Mouse (Mus musculus) bone marrow macrophage, adult 2 months (primary cell): ENCODE measurements around the gene Abca3. TPM values are rescaled to one million over a fixed set of nuclear protein-coding genes. Genes with fewer than 3 reads are reported as not detected.
A peak's percentile ranks its signal among the peaks of the same experiment; 100 is the strongest.

ENCODE experiments used
- H3K27ac ChIP-seq: 2 replicates; pipeline ENCODE4 v1.5.1; 2012; ENCODE audit warnings: low read depth, low read length; ENCODE audit not compliant: insufficient read depth
- H3K4me1 ChIP-seq: 2 replicates; pipeline ENCODE4 v1.6.1; 2012; ENCODE audit warnings: low read length; ENCODE audit not compliant: control insufficient read depth, insufficient read depth
- H3K4me3 ChIP-seq: 2 replicates; pipeline ENCODE4 v1.5.1; 2012; ENCODE audit warnings: mild to moderate bottlenecking, low read length, moderate library complexity; ENCODE audit not compliant: insufficient read depth
- CTCF ChIP-seq: IDR thresholded peaks from 2 replicates; pipeline ENCODE4 v1.5.1; 2012; ENCODE audit warnings: low read depth, mild to moderate bottlenecking, low read length, moderate library complexity
- POLR2A ChIP-seq: IDR thresholded peaks from 2 replicates; pipeline ENCODE4 v1.6.1; 2012; ENCODE audit warnings: mild to moderate bottlenecking, low read depth, low read length, borderline replicate concordance
- polyA plus RNA-seq: library from polyadenylated mRNA; stranded (reverse); fragments of >200 nt; gene quantifications from 2 replicates; pipeline ENCODE4 v1.2.4, GENCODE M21; 2012; ENCODE audit not compliant: missing spikeins, insufficient read depth, insufficient read length

The Abca3 gene
- polyA plus RNA-seq, 1 experiment = 49.0 TPM

DNA sequence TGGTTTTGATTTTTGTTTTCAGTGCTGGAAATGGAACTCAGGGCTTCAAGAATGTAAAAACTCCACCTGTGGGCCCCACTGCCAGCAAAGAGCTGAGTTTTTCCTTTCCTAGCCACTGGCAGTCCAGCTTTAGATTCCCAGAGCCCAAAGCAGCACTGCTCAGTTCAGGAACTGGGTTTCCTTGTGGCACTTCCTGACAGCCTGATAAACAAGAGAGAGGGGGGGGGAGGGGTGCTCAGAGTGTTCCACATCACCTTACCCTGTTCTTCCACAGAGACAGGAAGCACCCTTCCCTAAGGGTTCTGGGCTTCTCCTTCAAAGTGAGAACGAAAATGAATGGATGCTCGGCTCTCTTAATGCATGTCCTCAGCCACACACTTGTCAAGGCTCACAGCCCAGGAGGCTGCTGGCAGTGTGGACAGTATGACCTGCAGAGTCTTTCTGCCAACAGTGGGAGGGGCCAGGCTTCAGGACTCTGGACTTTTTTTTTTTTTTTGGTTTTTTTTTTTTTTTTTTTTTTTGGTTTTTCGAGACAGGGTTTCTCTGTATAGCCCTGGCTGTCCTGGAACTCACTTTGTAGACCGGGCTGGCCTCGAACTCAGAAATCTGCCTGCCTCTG lies 23.5 kb downstream of the Abca3 start:
- H3K4me3 ChIP-seq = no peak overlapping the region
- no peak overlapping the region for H3K27ac ChIP-seq
- H3K4me1 ChIP-seq = peaks cover 10% of the 10 kb centered on the region
- TF ChIP-seq POLR2A = no peak
- TF ChIP-seq CTCF = no peak

DNA sequence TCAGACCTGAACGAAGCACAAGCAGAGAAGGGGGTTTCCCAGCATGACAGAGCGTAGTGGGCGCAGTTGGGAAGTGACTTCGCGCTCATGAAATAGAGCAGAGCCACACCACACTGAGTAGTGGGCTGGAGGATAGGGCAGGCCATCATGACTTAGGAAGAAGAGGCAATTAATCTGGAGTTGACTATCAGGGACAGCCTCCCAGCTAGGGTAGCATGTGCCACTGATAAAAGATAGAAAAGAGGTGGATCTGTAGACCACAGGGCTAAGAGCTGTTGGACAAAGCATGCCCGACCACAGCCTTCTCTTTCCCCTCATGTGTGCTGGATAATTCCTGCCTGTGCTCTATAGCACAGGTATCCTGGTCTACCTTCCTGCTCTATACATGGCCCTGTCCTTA lies 24.1 kb downstream of the Abca3 start:
- H3K4me3 ChIP-seq = no peak overlapping the region
- H3K27ac ChIP-seq = no peak overlapping the region
- TF ChIP-seq CTCF (no peak), POLR2A (no peak)
- H3K4me1 ChIP-seq = peaks cover 10% of the 10 kb centered on the region

DNA sequence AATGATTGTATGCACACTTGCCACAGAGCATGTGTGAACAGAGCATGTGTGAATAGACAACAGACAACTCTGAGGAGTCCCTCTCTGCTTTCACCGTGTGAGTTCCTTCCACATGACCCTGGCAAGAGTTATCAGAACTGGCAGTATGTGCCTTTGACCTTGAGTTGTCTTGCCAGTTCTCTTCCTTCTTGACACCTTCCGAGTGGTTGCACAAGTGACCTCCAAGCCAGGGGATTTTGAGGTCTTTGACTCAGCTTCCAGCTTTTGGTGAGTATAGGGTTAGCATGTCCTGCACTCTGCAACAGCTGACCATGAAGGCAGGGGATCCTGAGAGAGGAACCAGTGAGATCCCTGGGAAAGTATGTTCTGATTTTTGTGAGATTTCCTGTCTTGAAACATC lies 26.7 kb downstream of the Abca3 start:
- peaks cover 10% of the 10 kb centered on the region for H3K4me1 ChIP-seq
- H3K27ac ChIP-seq = no peak overlapping the region
- TF ChIP-seq CTCF (no peak), POLR2A (no peak)
- no peak overlapping the region for H3K4me3 ChIP-seq

DNA sequence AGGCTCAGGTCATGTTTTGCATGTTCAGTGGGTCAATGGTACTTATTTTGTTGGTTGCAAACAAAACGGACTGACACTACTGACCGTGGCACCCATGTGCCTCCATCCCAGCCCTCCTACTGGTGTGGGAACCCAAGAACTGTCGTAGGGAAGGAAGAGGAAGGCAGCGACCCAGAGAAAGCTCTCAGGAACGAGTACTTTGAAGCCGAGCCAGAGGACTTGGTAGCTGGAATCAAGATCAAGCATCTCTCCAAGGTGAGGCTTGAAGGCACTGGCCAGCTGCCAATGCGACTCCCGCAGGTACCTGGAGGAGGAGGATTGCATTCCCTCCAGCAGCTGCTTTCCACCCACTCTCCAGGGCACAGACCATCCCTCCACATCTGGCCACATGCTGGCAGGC lies 32.0 kb downstream of the Abca3 start:
- Histone ChIP-seq H3K4me1 (no peaks in the 10 kb centered on the region), H3K4me3 (no peak overlapping the region), H3K27ac (no peak overlapping the region)
- TF ChIP-seq CTCF (no peak), POLR2A (no peak)

DNA sequence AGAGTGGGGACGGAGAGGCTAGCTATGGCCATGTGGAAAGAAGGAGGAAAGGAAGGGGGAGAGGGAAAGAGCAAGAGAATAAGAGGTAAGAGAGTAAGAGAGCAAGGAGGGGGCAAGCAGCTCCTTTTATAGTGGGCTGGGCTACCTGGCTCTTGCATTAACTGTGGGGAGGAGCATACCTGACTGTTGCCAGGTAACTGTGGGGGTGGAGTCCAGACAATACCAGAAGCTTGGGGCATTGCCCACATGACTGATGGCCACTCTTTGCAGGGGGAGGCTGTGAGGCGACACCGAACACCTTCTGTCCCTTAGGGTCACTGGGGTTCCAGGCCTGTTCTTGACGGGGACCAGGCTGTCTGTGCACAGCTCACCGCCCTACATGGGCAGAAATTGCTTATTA lies 37.0 kb downstream of the Abca3 start:
- no peak overlapping the region for H3K4me3 ChIP-seq
- no peak overlapping the region for H3K27ac ChIP-seq
- no peak for TF ChIP-seq POLR2A
- TF ChIP-seq CTCF = no peak
- no peaks in the 10 kb centered on the region for H3K4me1 ChIP-seq

DNA sequence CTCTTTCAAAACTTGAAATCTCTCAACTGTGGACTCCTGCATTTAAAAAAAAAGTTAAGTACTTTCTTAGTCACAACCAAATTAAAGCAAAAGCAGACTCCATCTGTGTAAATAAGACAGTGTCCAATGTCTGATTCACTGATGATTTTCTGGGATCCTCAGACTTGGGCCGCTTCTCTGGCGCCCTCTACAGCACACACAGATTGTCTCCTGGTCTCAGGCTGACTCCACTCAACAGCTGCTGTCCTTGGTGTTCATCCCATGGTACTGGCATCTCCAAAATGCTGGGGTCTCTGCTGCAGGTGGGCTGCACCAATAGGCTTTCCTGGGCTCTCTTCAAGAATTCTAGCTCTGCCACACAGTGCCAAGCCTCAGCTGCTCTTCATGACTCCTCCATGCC lies 38.1 kb downstream of the Abca3 start:
- H3K27ac ChIP-seq = no peak overlapping the region
- H3K4me1 ChIP-seq = no peaks in the 10 kb centered on the region
- H3K4me3 ChIP-seq = no peak overlapping the region
- TF ChIP-seq CTCF (peak; percentile 59), POLR2A (no peak)

DNA sequence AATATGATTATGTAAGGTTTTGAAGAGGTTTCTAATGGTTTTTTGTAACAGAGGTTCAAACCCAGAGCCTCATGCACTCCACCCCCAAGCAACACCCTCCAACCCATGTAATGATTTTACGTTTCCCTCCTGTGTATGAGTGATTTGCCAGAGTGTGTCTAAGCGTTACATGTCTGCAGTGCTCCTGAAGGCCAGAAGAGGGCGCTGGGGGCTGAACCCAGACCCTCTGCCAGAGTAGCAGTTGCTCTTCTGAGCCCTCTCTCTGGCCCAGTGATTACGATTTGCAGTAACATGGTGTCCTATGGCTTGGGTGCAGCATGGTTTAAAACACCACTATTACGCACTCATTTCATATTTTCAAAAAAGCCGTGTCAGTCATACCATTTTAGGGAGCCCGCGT lies 39.4 kb downstream of the Abca3 start:
- Histone ChIP-seq H3K4me3 (no peak overlapping the region), H3K4me1 (no peaks in the 10 kb centered on the region), H3K27ac (no peak overlapping the region)
- TF ChIP-seq POLR2A (no peak), CTCF (peak; percentile 36; the same call in 1 of the 2 replicates)

DNA sequence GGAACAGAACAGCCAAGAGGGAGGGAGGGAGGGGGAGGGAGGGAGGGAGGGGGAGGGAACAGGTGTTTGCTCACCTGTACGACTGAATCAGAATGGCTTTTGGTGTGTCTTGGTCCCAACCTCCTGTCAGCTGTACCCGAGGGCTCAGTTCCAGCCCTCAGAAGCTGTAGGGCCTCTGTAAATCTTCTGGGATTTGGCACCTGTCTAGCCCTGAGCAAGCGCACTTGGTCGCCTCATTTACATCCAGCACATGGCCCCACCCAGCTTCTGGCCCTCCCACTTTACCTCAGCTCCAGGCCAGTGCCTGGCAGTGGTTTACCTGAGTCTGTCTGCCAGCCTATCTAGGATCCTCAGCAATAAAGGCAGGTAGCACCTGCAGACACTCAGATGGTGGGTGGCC lies 41.8 kb downstream of the Abca3 start:
- TF ChIP-seq POLR2A = no peak
- no peak for TF ChIP-seq CTCF
- H3K4me3 ChIP-seq = no peak overlapping the region
- no peaks in the 10 kb centered on the region for H3K4me1 ChIP-seq
- no peak overlapping the region for H3K27ac ChIP-seq

DNA sequence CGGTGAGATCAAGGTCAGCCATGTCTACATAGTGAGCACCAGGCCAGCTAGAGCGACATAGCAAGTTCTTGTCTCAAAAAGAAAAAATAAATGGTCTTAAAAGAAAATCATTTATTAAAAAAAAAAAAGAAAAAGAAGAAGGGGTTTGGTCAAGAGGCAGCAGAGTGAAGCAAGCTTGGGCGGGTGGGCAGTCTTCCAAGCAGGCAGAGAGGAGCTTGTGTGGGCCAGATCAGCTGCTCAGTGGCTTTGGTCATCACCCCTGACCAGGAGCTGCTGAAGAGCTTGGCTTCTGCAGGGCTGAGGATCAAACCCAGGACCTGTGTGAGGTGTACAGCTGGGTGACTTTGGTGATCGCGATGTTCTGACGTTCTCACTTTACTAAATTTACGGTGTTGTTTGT lies 42.7 kb downstream of the Abca3 start:
- no peak for TF ChIP-seq CTCF
- no peak for TF ChIP-seq POLR2A
- H3K4me1 ChIP-seq = no peaks in the 10 kb centered on the region
- H3K27ac ChIP-seq = no peak overlapping the region
- H3K4me3 ChIP-seq = no peak overlapping the region

DNA sequence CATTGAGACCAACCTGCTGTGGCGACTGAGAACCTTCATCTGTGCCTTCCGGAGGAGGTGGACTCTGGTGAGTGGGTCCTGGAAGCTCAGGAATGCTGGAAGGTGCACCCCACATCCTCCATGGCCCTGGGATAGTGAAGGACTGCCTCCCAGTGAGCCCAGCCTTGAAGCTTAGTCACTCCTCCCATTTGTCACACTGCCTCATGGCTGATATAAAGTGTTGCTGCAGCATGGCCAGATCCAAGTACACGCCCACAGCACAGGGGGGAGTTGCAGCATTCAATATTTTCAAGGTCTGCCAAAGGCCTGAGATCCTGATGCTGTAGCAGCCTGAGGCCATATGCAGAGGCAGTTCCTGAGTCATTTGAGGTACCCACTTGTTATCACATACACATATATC lies 50.6 kb downstream of the Abca3 start:
- no peaks in the 10 kb centered on the region for H3K4me1 ChIP-seq
- H3K4me3 ChIP-seq = no peak overlapping the region
- TF ChIP-seq POLR2A = no peak
- TF ChIP-seq CTCF = no peak
- no peak overlapping the region for H3K27ac ChIP-seq
